Mouse (Mus musculus) spleen, adult 12 weeks (tissue): ENCODE measurements around the gene Myo1b.
"Not testable (repeated sequence)": the region's sequence is repeated elsewhere in the genome, so short reads cannot be mapped to it uniquely, and the experiment has no call there.

Experiments
- DNase-seq: peaks from one replicate; pipeline ENCODE4 v3.0.0; 2022; ENCODE audit warnings: low spot score

Myo1b gene

DNA sequence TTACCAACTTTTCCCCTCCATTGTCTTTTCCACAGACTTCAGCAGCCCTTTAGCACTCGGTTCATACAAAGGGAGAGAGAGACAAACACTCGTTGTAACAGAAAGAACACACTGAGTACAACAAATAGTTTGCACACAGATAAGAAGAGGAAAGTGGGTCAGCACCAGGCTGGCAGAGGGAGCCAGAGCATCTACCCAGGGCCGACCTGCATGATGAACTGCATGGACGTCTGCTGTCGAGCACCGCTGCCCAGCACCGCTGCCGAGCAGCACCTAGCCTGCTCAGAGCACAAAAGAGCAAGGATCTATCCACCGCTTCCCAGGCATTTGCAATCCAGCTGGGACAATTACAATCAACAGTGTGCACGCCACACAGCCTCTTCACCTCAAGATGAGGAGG is 19.9 kb downstream of the Myo1b start:
- DNase-seq, result no peak

DNA sequence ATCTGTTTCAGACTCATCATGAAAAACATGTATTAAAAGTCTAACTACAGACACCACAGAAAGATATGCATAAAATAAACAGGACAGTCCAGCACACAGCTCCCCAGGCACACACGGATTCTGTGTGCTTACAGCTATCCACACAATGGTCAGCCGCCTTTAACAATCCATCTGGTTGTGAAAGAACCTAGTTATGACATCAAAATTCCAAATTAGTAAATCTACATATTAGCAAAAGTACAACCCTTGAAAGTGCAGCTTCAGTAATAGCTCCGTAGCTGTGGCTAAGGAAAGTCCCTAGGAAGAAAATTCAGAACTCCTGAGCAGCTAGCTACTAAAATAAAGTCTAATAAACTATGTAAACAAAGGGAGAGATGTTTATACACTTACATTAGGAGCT is 21.1 kb downstream of the Myo1b start:
- no peak for DNase-seq

DNA sequence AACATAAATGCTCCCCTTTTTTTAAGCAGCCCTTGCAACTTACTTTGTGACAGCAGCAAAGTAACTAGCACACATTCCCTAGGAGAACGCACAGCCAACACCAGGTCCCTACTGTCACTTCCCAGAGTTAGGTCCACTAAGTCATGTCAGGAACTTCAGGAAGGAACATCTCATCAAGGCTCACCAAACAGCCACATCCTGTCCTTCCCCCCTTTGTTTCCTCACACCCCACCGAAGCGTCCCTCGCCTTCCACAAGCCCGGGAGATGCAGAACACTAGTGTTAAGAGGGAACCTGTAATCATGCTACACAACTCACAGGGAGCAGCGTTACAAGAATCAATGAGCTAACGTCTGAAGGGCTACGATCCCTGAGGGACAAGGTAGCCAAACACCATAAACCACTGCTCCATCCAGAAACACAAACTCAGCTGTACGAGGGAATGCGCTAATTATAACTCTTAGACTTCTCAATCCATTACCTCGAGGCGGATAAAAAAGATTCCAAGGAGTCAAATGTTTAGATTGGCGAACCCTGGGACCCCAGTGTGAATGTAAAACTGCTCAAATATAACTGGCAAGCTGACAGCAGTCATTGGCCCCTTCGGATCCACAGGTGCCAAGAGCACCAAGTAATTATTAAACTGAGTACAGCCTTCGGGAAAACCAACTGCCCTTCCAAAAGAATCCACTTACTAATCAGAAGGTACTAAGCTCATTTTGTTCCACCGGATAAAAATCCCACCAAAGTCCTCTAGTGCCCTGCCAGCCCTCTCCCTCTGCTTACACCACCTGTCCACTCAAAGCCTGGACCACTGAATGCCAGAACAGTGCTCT is 22.1 kb downstream of the Myo1b start:
- no peak for DNase-seq

DNA sequence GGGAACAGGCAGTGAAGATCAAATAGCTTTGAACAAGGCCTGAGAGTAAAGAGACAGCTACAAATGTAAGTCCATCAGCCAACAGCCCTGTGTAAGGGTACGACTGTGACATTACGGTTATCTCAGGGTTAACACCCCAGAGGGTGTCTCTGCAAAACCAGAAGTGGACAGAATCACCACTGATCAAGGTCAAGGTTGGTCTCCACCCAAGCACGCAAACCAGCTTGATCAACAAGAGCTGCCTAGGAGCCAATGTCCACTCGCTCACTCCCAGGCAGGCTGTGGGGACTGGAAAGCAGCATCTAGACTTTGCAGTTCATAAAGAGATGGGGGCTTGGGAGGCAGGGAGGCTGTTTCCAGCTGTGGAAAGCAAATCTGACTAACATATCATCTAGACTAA is 23.9 kb downstream of the Myo1b start:
- DNase-seq, result no peak

DNA sequence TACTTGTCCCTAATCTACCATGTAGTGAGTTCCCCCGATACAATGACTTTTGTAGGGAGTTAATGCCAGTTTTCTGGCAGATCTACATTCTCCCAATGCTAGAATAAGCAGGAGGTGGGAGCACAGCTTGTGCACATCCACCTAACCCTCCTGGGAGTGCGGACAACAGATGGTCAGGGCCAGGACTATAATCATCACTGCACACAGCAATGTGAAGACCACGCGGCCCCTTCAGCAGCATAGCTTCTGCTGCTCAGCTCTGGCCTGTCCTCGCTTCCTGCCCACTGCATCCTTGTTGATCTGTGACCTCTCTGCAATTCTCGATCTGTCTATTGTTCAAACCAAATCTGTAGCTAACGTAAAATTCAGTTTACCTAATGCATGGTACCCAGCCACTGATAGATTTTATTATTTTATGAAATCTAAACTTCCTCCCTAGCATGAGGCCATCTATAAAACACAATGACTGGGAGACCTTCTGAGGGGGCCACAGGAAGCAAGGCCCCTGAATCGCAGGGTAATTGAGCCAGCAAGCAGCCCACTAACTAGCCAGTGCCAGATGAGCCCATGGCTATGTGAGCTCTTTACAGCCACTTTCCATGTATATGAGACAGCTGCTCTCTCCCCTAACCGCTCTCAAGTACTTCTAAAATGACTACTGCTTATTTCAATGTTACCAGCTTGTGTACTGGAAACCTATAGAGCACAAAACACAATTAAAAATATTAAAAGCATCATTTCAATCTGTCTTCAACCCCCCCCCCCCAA is 27.6 kb downstream of the Myo1b start:
- no peak for DNase-seq

DNA sequence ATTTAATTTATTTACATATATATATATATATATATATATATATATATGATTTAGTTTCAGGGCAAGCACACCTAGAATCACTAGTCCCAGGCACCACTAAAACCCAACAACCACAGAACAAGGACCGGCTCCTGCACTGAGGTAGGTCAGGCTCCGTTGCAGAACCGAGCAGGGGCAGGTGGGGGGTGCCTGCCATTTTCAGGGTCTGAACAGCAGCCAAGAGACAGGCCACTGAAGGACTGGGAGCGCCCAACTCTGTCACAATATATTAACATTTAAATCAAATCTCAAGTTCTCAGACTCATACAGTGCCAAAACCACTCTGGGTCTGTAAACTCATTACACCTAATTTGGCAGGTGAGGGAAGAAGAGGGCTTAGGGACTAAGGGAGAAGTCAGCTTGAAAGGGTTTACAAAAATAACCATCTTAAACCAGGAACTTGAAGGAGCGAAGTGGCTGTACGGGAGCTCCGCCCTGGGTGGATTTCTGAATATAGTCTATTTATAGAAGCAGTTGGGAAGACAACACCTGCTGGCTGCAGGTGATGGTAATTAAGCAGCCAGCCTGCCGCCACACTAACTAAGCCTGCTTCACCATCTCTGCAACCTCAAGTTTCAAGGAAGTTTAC is 30.4 kb downstream of the Myo1b start:
- DNase-seq, result no peak

DNA sequence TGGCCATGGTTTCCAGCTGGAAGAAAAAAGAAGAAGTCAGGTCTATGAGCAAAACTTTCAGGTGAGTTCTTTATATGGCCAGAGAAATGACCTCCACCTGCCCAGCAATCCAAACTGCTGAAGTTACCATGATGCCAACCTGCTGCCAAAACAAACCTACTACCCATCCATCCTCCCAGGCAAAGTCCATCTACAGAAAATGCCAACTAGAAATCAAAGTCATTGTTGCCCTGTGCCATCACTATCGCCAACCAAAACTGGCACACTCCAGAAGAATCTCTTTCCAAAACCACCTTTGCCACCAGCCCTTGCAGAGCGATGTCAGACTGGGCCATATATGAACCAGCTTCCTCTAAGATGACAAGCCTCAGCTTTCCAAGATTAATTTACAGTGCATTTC is 32.7 kb downstream of the Myo1b start:
- DNase-seq, result no peak

DNA sequence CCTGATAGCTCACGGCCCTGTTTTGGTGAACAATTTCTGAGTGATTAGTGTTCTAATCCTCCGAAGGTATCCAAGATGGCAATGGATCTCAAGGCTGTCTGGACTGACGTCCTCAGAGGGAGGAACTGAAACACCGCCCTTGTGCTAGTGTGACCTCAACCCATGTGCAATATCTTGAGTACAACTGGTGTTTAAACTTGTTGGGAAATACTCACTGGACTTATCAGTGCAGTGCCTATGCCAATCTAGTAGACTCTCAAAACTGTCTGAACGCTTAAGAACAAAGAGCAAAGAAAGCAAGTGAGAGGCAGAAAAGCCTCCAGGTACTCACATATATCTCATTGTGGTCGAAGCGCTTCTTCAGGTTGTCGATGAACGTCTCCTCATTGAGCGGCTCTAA is 33.1 kb downstream of the Myo1b start:
- DNase-seq, result no peak

DNA sequence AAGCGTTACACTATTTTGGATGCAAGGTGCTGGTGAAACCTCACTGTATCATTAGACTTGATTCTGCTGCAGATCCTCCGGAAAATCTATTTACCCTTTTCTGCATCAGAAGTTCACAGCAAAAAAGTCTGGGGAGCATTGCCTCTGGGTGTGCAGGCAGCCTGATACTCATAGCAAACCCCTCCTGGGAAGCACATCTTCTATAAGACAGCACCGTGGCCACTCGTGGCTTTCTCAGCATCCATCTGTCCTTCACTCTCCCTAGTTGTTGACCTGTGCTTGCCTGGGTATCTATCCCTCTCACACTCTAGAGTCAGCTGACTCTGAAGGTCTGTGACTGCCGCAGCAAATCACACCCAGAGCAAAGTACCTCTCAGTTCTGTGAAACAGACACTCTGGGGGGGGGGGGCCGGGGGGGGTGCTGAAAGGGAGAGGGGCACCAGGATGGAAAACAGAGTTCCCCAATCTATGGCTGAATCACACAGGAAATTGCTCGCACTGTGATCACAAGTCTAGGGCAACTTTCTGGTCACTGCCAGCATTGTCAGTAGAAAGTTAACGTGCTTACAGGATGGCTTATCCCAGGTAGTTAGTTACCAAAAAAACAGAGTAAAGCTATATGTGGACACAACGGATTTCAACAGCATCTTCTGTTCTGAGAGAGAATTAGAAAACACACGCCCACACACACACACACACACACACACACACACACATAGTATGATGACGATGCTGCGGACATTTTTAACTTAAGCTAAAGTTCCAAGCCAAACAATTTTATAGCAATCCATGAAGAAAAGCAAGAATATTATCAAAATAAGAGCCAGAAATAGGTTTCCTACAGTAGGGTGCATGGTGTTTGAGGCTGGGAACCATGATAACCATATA is 35.7 kb downstream of the Myo1b start:
- DNase-seq, result no peak

DNA sequence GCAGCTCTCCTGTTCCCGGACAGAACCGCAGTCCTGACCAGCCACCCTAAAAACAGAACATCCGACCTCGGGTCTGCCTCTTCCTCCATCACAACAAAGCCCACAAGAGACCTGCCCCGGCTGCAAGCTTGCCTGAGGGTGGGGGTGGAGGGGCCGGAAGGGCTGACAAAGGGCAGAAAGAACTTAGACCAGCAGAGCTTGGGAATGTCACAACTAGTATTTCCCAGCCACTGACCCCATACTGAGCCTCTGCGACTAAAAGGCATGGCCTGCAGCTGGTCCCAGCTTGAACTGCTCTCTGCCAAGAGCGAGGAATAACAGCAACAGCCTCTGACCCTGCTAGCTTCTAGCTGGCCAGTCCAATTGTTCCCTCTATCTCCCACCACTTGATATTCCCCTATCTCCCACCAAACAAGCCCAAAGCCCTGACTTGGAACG is 36.5 kb downstream of the Myo1b start:
- no peak for DNase-seq

DNA sequence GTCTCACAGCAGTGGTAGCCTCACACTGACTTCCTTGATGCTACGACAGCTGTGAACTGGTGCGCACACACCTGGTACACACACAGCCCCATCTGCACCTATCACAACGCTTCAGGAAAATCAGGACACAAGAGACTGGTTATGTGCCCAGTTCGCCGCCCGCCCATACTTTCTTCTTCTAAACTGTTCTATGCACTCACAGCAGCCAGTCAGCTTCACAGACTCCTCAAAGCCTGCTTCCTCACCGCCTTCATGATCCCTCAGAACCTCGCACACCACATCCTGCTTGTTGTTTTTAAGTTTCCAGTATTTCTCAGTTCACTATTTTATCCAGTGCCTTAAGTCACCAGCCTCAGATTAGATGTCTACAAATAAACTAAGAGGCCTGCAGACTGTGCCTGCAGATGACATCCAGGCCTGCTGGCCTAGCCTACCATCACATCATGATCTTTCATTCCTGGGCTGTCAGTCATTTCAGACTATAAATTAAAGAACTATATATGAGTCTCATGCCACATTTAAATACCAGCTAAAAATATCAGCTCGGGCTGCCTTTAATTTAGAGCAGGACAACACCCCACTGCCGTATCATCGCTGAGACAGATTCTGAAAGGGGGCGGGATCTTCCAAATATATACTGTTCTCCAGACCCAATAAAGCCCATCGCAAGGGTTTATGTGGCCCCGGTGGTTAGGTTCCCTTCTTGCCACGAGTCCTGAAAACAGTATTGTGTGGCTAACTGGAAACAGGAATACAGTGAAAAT is 40.2 kb downstream of the Myo1b start:
- DNase-seq, result no peak

DNA sequence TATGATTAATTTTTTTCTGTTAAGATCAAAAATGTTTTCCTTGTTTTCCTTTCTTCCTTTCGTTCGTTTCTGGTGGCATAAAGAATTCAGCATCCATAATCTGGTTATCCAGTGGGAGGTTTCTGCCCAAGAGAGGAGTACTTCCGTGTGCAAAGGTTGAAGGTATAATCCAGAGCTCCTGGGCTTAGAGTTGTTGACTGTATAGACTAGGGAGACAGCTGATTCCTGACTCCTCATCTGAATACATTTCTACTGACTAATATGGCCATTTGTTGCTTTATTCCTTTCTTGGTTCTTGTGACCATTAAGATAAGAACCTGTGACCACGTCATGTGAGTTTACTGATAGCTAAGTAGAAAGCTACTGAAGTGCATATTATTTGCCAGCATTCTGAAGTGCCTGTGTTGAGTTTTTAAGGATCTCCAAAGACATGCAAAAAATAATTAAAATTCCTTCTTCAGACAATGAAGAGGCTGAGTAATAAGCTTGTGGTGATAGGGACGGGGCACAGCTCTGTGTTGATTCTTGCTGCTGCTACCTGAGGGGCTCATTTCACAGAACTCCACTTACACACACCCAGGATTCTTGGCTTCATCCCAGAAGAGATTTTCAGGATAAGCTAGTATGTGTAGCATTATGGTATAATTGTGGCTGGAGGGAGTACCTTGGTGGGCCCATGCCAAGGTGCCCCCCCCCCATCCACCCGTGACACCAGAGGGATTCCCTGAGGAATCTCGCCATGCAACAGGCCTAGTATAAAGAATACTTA is 43.2 kb downstream of the Myo1b start:
- no peak for DNase-seq

DNA sequence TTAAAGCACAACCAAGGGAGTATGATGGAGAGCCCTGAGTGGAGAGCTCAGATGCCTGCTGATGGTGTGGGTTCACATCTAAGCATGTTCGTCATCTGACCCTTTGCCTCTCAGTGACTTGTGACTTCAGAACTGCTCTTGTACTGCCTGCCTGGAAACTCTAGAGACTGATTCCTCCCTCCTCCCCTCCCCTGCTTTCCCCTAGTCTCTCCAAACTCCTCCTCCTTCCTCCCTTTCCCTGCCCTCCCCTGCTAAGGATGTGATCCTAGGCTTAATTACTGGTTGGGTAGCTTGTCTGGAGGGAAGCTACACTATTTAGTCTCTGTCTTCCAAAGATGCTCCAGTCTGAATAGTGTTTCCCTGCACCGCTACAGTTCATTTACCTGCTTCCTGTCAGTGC is 44.6 kb downstream of the Myo1b start:
- not testable (repeated sequence) for DNase-seq

DNA sequence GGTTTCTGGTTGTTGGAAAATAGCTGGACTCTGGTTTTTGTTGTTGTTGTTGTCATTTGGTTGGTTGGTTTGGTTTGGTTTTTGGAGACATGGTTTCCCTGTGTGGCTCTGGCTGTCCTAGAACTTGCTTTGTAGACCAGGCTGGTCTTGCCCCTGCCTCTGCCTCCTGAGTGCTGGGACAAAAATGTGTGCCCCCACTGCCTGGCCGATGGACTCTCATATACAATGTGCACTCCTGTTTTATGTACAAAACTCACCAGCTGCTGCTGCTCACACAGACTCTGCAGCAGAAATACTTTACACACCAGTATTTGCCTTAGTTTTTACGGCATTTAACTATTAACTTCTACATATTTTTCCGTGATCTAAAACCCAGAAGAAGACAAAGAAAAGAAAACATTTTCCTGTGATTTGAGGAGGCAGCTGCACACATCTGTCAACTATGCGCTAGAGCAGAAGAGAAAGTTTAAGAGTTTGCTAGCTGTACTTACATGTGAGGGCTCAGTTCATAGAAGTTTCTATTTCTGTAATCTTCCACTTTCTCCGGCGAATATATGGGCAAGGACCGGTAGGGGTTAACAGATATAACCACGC is 52.9 kb downstream of the Myo1b start:
- no peak for DNase-seq

DNA sequence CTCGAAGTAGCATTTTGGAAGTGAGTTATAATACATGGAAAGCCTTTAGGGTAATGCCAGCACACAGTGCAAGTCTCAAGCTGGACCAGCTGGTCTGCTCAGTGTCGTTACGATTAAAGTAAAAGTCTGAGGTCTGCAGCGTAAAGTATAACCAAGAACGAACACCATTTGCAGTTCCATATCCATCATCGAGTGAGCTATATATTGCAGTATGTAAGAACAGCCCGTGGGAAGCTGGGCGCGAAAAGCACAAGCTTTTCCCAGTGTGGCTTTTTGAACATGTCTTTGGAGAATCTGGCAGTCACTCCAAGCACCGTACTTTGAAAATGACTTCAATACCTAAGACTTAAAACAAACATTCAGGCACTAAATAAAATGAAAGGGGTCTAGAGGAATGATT is 55.0 kb downstream of the Myo1b start:
- no peak for DNase-seq

DNA sequence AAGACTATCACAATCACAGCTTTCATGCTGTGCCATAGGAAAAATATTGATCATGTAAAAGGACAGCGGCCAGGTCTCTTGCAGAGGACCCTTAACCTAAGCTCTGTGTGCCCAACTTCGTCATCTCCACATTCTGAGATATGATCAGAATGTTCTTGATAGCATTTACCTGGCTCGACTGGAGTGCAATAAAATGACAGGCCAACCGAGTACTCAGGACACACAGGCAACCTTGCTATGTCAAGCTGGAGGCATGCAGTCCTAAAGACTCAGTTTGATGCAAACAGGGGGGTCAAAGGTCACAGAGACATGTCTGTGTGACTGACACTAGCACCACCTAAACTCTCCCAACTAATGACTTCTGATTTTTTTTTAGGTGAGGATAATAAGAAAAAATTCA is 58.9 kb downstream of the Myo1b start:
- DNase-seq, result no peak

DNA sequence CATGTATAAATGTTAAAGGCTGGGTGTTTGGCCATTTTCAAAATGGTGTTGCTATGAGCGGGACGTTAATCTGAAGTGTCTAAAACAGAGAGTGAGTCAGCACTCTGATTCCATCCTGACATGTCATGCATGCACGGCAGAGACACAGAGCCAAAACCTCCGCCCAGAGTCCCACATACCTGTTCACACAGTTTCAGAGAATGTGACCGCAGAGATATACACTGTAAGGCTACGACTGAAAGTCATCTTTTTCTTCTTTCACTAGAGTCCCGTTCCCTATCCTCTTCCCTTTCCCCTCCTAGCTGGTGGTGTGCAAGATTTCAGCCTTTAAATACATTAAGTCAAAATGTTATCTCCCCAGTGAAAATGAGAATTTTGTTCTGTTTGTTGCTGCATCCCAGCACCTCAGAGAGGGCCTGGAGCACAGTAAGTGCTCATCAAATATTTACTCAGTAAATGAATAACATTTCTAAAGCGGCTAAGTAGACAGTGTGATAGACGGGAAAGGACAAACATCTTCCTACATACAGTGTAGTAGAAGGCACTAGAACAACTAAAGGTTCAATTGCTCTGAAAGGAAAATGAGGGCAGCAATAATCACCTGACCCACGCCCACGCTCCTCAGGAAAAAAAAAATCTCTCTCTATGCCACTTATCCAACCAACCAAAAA is 59.5 kb downstream of the Myo1b start:
- DNase-seq, result no peak

DNA sequence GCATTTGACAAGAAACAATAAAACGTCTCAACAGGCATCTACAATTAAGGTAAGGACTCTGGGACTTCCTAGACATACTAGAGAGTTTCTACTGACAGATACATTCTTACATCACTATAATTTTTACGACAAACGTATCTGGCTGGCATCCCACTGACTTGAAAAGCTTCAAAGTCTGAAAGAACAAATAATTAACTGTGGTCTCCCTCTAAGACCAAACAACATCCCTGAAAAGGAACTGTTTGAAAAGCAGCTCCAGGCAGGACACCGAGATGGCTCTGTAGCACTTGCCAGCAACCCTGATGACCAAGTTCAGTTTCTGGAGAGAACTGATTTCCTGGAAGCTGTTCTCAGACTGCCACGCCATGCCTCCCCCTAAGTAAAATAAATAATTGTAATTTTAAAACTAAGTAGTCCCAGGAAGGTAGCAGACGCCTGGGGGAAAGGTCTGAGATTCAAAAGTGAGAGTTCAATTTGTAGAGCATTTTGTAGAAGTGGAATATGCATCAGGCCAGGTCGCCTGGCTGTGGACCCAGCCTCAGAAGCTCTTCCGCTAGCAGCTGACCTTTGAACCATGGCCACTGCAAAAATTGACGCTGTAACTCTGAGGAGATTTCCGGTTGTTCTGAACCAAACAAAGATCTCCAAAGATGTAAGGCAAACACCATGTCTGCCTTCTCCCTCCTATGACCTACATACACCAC is 60.2 kb downstream of the Myo1b start:
- DNase-seq, result no peak

DNA sequence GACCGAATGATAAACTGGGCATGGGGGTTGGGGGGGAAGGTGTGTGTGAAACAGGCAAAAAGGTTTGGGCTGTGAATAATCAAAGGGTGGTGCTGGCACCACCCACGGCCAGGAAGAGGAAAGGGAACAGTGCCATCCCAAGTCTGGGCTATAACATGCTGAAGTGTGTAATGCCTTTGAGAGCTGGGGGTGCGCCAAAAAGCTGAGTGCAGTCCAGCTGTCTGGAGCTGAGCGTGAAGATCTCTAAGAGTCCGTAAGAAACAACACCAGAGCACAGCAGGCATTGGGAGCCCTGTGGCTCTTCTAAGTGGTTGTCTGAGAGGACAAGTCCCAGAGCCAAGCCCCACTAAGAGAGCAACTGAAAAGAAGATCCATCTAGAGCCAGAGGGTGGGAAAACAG is 63.6 kb downstream of the Myo1b start:
- DNase-seq, result no peak
